Mouse (Mus musculus) erythroid progenitor cell, adult 5-6 weeks (primary cell): Measurements from ENCODE around the gene Stk16. TPM values are rescaled to one million over a fixed set of nuclear protein-coding genes. Genes with fewer than 3 reads are reported as not detected.
"Not testable (repeated sequence)": the region's sequence is repeated elsewhere in the genome, so short reads cannot be mapped to it uniquely, and the experiment has no call there.

ENCODE experiments used
- ATAC-seq: replicated peaks from 2 replicates; pipeline ENCODE4 v1.8.0; 2016; ENCODE audit warnings: moderate number of reproducible peaks, mild to moderate bottlenecking, moderate TSS enrichment, inconsistent platforms; ENCODE audit not compliant: poor library complexity, low FRiP score, severe bottlenecking
- total RNA-seq, 2 experiments: library from RNA; stranded (forward) in 1 of 2; stranded (reverse) in 1 of 2; fragments of 150-400 nt in 1 of 2; fragments of 186-747, 209-891 nt in 1 of 2; gene quantifications; 2 replicates each; pipeline versions ENCODE4 v1.2.3 to v1.2.4; 2015 to 2017; ENCODE audit warnings: low replicate concordance in 2 of 2

Gene Stk16
- total RNA-seq, 2 experiments from 2014 or later: 96.0 to 141 TPM

DNA sequence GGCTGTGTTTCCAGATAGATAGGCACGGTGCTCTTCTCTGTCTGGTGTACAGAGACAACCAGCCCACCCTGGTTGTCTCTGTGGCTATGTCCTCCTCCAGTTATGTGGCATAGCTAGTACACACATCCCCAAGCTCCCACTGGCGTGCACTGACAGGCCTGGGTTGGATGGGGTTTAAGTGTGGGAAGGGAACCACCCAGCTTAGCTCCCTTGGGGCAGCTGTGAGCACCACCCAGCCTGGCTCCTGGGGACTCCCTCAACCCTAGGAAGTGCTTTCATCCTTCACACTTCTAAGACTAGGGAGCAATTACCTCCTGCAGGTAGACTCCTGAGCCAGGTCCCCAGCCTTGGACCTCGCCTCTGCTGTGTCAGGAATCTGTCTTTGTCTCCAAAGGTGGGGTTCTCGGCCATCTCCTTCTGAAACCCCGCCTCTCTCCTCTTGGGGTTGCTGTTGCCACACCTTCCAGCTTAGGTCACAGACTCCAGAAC, 21.1 kb downstream of the Stk16 start, which contains the start of gene A630095N17Rik:
A630095N17Rik (minus strand) TSS at position 439 of the 489 bp plus-strand sequence.
- ATAC-seq: no peak

DNA sequence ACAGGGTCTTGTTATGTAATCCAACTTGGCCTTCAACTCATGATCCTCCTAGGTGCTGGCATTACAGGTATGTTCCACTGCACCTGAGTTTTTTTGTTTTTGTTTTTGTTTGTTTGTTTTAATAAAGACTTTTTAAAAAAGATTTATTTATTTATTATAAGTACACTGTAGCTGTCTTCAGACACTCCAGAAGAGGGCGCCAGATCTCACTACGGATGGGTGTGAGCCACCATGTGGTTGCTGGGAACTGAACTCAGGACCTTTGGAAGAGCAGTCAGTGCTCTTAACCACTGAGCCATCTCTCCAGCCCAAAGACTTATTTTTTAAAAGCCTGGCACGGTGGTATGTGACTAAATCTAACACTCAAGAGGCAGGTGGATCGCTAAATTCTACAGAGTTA, 21.9 kb downstream of the Stk16 start:
- not testable (repeated sequence) for ATAC-seq

GRCm38 (mm10) chr1:75234606-75235005, 24.0 kb downstream of the Stk16 start:
- ATAC-seq: peak; percentile 69

DNA sequence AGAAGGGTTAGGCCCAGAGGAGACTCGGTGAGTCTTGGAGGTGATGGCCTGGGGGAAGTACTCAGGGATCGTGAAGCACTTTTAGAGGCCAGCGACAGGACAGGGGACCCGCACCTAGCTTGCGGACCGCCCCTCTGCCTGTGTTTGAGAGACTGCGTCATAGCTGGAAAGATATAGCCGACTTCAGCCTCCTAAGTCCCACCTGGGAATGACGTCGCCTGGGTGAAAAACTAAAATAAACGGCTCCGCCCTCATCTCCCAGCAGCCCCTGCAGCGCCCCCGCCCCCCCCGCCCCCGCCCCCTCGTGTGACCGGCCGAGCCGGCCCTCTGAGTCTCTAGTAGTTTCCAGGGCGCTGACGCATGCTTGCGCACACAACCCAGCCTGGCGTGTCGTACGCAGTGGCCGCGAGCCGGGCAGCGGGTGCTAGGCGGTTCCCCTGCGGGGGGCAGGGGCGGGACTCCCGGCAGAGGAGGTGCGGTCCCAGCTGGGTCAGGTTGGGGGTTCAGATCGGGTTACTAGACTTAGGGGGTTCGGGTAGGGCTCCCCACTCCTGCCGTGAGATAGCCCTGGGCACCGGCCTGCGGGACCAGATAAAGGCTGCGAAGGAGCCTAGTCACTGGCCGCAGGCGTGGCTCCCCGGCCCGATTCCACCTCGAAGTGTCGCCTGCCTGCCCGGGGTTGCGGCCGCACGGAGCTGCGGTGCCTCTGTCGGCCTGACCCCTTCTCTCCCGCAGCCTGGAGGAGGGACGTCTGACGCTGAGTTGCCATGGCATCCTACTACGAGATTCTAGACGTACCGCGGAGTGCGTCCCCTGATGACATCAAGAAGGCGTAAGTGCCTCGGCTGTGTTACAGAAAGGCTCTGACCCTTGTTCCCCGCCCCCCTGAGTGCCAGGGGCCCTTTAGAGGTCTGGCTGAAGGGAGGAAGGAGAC, 25.7 kb downstream of the Stk16 start, which contains the start of gene Dnajb2:
Dnajb2 (plus strand) TSS at position 290 of the 934 bp plus-strand sequence.
- ATAC-seq: peak; percentile 84

GRCm38 (mm10) chr1:75239591-75239990, 29.0 kb downstream of the Stk16 start:
- ATAC-seq: no peak

DNA sequence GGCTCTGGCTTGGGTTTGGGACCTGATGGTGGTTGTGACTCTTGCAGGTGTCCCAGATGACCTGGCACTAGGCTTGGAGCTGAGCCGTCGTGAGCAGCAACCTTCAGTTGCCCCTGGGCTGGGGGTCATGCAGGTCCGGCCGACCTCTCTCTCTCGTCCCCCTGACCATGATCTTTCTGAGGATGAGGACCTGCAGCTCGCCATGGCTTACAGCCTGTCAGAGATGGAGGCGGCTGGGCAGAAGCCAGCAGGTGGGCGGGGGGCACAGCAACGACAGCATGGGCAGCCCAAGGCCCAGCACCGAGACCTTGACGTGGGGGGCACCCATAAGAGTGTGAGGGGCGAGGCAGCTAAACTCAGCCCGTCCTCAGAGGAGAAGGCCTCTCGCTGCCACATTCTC, 32.8 kb downstream of the Stk16 start:
- ATAC-seq: no peak

DNA sequence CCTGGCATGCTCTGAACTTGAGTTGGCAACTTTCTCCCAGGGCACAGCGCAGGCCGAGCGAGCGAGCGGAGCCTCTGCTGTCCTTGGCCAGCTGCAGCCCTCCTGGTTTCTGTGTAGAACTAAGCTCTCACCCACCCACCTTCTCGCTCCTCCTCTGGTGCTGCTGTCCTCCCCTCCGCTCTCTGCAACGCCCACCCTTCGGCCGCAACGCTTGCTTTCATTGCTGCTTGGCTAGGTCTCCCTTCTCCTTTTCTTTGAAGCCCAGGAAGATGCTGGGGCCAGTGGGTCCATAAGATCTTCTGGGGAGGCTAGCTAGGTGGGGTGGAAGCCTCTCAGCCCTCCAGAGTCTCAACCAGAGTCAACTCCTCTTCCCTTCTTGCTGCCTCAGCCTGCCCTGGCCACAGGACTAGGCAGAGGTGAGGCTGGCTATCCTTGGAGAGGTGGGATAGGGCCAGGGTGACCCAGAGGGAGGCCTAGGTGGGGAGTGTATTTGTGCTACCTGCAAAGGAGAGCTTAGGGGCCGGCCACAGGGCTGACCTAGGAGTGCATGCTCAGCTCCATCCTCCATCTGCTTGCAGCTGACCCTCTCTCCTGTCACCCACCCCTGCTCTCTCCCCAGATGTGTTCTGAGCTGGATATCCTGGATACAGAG, 33.7 kb downstream of the Stk16 start:
- ATAC-seq: no peak

DNA sequence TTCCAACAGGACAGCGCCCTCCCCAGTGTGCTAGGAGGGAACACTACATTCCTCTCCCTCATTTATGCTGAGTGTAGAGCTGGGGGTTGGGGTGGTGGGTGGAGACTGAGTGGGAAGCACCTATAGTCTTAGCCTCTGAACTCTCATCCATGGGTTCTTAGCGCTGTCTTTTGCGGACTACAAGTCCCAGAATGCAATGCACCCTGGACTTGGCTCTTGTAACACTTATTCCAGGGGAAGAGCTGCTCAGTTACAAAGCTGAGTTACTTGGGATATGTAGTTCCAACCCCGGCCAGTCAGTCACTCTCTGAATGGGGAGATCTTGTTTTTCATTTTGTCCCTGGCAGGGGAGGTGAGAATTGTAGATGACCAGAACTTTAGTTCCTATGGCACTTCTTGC, 34.2 kb downstream of the Stk16 start:
- ATAC-seq: no peak; the same call in 1 of the 2 replicates

GRCm38 (mm10) chr1:75247071-75247930, 36.7 kb downstream of the Stk16 start:
- no peak for ATAC-seq

DNA sequence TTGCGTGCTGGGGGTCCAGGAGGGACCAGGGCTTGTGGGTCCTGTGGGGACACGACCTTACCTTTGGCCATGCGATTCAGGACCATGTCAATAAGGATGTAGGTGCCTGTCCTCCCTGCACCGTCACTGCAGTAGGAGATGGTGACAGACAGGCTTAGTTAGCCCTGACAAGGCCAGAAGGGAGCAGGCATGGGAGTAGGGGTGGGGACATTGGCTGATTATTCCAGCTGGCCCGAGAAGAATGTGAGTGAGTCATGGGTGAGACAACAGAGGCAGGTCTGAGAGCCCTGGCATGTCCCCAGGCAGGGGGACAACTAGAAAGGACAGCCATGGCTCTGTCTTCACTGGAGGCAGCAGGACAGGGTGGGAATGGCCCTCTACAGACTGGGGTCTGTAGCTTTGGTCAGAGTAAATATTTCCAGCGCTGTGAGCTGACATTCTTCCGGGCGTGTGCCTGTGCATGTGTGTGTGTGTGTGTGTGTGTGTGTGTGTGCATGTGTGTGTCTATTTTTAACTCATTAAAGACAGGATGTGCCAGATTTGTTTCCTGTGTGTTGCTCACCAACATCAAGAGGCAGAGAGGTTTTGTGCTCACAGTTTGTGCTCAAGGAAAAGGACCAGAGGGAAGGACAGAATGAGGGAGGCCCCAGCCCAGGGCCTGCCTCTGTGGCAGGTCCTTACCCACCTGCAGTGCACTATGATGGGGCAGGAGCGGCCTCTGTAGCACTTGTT, 37.6 kb downstream of the Stk16 start:
- ATAC-seq: no peak

GRCm38 (mm10) chr1:75250498-75250897, 39.9 kb downstream of the Stk16 start:
- no peak for ATAC-seq

GRCm38 (mm10) chr1:75251112-75251970, 40.7 kb downstream of the Stk16 start:
- peak; percentile 87 for ATAC-seq

DNA sequence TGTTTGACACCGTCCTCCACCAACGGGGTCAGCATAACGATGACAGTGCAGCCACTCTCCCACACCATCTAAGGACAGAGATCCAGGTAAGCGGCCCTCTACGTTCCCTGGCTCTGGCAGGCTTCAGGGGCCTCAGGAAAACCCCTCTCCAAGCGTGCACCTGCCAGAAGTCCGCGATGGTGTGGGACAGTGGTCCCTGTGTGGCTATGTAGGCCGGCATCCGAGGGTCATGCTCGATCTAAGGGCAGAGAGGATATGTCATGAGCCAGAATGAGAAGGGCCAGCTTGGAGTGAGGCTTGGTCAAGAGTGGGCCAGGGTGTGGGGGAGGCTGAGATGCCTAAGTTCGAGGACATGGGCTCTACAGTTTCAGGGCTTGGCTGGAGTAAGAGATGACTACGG, 41.7 kb downstream of the Stk16 start:
- no peak for ATAC-seq

GRCm38 (mm10) chr1:75253029-75253428, 42.4 kb downstream of the Stk16 start:
- no peak for ATAC-seq

DNA sequence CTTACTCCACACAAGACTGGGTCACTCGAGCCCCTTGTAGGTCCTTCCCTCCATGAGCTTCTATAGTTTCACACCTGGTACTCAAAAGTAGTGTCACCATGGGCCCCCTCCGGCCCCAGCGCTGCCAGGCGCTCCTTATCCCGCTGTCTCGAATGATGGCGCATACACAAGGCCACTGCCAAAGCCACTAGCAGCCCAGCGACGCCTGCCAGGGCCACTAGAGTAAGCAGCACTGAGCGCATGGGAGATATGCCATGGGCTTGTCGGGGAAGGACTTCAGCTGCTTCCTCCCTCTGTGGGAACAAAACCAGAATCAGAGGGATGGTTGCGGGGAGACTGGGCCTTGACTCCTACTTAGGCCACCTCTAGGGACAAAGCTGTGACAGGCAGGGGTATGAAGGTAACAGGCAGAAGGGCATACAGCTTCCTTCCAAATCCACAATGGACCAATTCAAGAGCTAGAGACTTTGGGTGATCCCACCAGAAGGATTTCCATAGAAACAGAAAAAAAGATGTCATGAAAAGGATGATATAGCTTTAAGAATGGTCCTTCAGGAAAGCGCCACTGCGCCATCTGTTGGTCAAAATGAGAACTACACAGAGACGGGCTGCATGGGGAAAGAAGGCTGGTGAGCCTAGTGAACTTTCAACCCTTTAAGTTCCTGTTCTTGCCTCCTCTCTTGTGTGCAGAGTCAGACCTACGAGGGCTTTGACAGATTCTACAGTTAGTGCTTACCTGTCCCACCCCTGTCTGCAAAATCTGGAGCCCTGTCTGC, 43.4 kb downstream of the Stk16 start:
- ATAC-seq: peak; percentile 44

- no peak for ATAC-seq
Observed at GRCm38 (mm10) chr1:75254625-75255013, 44.0 kb downstream of the Stk16 start.

- no peak for ATAC-seq
Observed at GRCm38 (mm10) chr1:75255516-75256046, 44.9 kb downstream of the Stk16 start.
